Mouse (Mus musculus): Measurements from ENCODE around the gene Mansc4. TPM values are rescaled to one million over a fixed set of nuclear protein-coding genes. Genes with fewer than 3 reads are reported as not detected.

Mansc4 gene
- polyA plus RNA-seq, 1 experiment from 2014 or later = 7.3 TPM

DNA sequence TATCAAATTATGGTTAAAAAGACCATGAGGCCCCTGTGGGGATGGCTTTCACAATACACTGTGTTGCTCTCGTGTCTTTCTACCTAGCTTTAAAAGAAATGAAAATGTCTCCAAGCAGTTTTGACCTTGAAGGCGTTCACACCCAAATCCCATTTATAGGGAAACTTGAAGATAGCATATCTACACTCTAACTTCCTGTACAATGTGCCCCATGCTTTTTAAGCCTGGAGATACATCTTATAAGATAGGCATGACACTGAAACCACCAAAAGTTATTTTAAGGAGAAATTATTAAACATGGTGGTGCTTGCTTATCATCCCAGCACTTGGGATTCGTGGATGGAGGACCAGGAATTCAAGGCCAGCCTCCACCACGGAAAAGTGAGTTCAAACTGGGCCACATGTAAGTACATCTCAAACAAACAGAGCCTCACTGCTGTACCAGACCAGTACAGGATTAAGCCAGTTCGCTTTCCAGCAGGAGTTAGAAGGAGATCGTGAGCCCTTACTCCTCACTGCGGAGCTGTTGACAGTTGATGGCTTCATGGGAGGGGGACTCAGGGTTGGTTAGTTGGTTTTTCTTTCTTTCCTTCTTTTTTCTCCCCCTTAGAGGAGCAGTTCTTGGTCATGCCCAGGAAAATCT, 1.3 kb downstream of the Mansc4 start:
- ATAC-seq (ENCODE audit: insufficient read depth) (no peak), DNase-seq (no peak)
- Histone ChIP-seq H3K4me3 (ENCODE audit: low read depth, low read length) (no peak overlapping the region), H3K4me1 (ENCODE audit: insufficient read depth) (no peaks in the 10 kb centered on the region), H3K9me3 (ENCODE audit: low read depth, low read length) (no peaks in the 10 kb centered on the region), H3K27ac (ENCODE audit: low read depth) (no peak overlapping the region), H3K27me3 (ENCODE audit: insufficient read depth, low read length) (no peaks in the 10 kb centered on the region), H3K4me2 (peak overlapping the region; percentile 57; the same call in 1 of the 2 replicates), H3K9ac (no peak overlapping the region), H3K36me3 (ENCODE audit: insufficient read depth) (no peaks in the 10 kb centered on the region)
- WGBS = 50% methylated on average over 7 of the region's 7 CpGs
- no peak for TF ChIP-seq CTCF (IDR thresholded peaks at IDR 0.05; ENCODE audit: low read depth)

DNA sequence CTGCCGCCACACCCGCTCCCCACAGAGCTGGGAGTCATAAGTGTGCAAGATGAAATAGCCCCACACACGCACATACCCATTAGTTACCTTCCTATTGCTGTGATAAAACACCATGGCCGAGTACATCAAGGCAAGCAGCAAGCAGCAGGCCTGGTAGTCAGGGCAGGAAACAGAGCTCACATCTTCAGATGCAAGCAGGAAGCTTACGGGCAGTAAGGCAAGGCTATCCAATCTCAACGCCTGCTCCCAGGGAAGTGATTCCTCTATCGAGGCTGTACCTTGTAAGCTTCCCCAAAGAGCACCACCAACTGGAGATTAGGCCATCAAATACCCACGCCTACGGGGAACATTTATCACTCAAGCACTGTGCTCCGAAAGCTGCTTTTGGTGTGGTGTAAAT, 6.9 kb downstream of the Mansc4 start:
- no peak for ATAC-seq (ENCODE audit: insufficient read depth)

DNA sequence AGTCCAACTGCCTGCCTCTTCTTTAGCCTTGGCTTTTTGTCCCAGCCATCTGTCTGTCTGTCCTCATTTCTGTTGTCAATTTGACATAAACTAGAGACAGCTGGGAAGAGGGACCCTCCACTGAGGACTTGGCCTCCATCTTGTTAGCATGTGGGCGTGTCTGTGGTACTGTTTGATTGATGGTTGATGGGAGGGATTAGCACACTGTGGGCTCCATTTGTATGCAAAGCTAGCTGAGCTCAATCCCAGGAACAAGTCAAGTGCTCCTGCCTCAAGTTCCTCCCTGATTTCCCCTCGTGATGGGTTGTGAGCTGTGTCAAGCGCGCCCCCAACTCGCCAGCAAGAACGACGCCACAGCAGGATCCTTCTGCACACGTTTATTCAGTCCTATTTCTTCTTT, 10.0 kb downstream of the Mansc4 start:
- no peak overlapping the region for H3K4me2 ChIP-seq
- H3K36me3 ChIP-seq (ENCODE audit: insufficient read depth) = peaks cover 11% of the 10 kb centered on the region
- H3K4me1 ChIP-seq (ENCODE audit: insufficient read depth) = no peaks in the 10 kb centered on the region
- no peak overlapping the region for H3K4me3 ChIP-seq (ENCODE audit: low read depth, low read length)
- H3K9ac ChIP-seq = no peak overlapping the region
- DNase-seq = no peak
- no peaks in the 10 kb centered on the region for H3K9me3 ChIP-seq (ENCODE audit: low read depth, low read length)
- TF ChIP-seq CTCF (IDR thresholded peaks at IDR 0.05; ENCODE audit: low read depth) = no peak
- no peaks in the 10 kb centered on the region for H3K27me3 ChIP-seq (ENCODE audit: insufficient read depth, low read length)
- H3K27ac ChIP-seq (ENCODE audit: low read depth) = no peak overlapping the region; the same call in 1 of the 2 replicates
- no peak for ATAC-seq (ENCODE audit: insufficient read depth)
- WGBS = 74% methylated on average over 8 of the region's 8 CpGs

More for the DNA sequence above, 6.9 kb downstream of the Mansc4 start:
- Histone ChIP-seq H3K9ac (no peak overlapping the region), H3K4me3 (ENCODE audit: low read depth, low read length) (no peak overlapping the region), H3K27ac (ENCODE audit: low read depth) (no peak overlapping the region), H3K36me3 (ENCODE audit: insufficient read depth) (no peaks in the 10 kb centered on the region), H3K4me1 (ENCODE audit: insufficient read depth) (no peaks in the 10 kb centered on the region), H3K4me2 (no peak overlapping the region), H3K9me3 (ENCODE audit: low read depth, low read length) (no peaks in the 10 kb centered on the region), H3K27me3 (ENCODE audit: insufficient read depth, low read length) (no peaks in the 10 kb centered on the region)
- no peak for DNase-seq
- no peak for TF ChIP-seq CTCF (IDR thresholded peaks at IDR 0.05; ENCODE audit: low read depth)
- WGBS = 88% methylated on average over 10 of the region's 10 CpGs

DNA sequence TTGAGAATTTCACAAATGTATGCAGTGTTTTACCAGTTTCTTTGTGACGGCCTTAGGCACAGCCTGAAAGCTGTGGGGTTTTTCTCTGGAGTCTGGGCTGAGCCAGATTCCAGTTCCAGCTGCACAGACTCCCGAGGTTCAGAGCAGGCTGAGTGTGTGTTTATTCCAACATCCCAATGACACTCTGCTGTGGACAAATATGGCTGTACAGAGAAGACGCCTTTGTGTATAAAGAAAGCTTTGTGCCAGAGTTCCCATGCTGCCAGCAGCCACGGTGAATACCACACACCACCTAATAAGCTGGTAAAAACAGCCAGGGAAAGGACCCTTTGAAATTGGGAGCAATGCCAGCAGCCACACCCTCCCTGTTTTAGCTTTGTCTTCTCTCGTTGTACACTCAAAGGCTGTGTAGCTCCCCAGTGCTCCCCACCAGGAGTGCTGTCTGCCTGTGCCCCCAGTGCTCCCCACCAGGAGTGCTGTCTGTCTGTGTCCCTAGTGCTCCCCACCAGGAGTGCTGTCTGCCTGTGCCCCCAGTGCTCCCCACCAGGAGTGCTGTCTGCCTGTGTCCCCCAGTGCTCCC, 10.9 kb downstream of the Mansc4 start:
- ATAC-seq (ENCODE audit: insufficient read depth) (peak; percentile 95), DNase-seq (peak; percentile 78)
- H3K27me3 ChIP-seq (ENCODE audit: insufficient read depth, low read length) = no peaks in the 10 kb centered on the region
- no peaks in the 10 kb centered on the region for H3K4me1 ChIP-seq (ENCODE audit: insufficient read depth)
- H3K4me2 ChIP-seq = no peak overlapping the region
- H3K4me3 ChIP-seq (ENCODE audit: low read depth, low read length) = no peak overlapping the region
- H3K27ac ChIP-seq (ENCODE audit: low read depth) = peak overlapping the region; percentile 81
- H3K36me3 ChIP-seq (ENCODE audit: insufficient read depth) = peaks cover 21% of the 10 kb centered on the region
- no peaks in the 10 kb centered on the region for H3K9me3 ChIP-seq (ENCODE audit: low read depth, low read length)
- TF ChIP-seq CTCF (IDR thresholded peaks at IDR 0.05; ENCODE audit: low read depth) = peak; percentile 34
- no peak overlapping the region for H3K9ac ChIP-seq
- 34% methylated on average over 5 of the region's 5 CpGs for WGBS

DNA sequence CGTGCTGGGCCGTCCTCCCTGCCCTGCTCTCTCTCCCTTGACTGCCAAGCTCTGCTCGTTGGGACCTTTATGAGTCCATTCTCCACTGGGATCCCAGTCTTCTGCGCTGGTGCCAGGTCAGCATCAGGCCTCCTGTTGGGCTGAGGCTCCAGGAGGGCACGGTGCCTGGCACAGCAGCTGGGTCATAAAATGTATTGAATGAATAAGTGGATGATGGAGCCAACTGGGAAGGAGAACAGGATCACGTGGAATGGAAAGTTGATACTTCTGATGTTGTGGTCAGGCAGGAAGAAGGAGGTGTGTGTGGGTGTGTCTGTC, 21.9 kb downstream of the Mansc4 start:
- Histone ChIP-seq H3K4me2 (no peak overlapping the region), H3K4me1 (ENCODE audit: insufficient read depth) (no peaks in the 10 kb centered on the region), H3K27me3 (ENCODE audit: insufficient read depth, low read length) (no peaks in the 10 kb centered on the region), H3K4me3 (ENCODE audit: low read depth, low read length) (no peak overlapping the region), H3K27ac (ENCODE audit: low read depth) (no peak overlapping the region), H3K9me3 (ENCODE audit: low read depth, low read length) (no peaks in the 10 kb centered on the region), H3K36me3 (ENCODE audit: insufficient read depth) (peaks cover 64% of the 10 kb centered on the region), H3K9ac (no peak overlapping the region)
- 90% methylated on average over 6 of the region's 6 CpGs for WGBS
- no peak for DNase-seq
- ATAC-seq (ENCODE audit: insufficient read depth) = no peak
- TF ChIP-seq CTCF (IDR thresholded peaks at IDR 0.05; ENCODE audit: low read depth) = no peak

DNA sequence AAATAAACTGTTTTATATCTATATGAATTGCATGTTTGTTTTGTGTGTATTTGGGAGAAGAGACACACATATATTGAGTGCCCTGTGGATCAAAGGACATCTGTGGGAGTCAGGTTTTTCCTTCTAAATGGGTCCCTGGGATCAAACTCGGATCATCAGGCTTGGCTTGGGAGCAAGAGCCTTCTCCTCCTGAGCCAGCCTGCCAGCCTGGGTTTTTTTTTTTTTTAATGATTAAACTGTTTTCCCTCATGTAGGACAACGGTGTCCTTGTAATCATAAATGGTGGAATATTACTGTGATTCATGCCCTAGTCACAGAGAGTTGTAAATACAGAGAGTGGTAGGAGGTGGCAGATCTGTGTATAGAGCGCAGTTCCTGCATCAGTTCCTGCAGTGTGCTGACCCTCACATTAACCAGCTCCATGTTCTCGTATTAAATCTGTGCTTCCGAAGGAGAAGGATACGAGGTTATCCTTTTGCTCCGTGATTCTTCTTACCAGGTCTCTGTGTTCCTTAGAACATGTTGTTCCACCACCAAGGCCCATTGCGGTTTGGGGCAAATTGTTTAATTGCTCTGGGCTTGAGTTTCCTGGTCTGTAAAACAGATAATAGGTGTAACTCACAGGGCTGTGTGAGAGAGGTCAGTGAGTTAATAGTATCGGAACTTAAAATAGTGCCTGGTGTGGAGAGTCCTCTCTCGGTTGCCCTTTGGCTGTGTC, 22.4 kb downstream of the Mansc4 start:
- Histone ChIP-seq H3K27me3 (ENCODE audit: insufficient read depth, low read length) (no peaks in the 10 kb centered on the region), H3K4me2 (no peak overlapping the region), H3K36me3 (ENCODE audit: insufficient read depth) (peaks cover 68% of the 10 kb centered on the region), H3K4me3 (ENCODE audit: low read depth, low read length) (no peak overlapping the region), H3K27ac (ENCODE audit: low read depth) (no peak overlapping the region), H3K4me1 (ENCODE audit: insufficient read depth) (no peaks in the 10 kb centered on the region), H3K9ac (no peak overlapping the region), H3K9me3 (ENCODE audit: low read depth, low read length) (no peaks in the 10 kb centered on the region)
- DNase-seq = no peak
- WGBS = 87% methylated on average over 10 of the region's 10 CpGs
- ATAC-seq (ENCODE audit: insufficient read depth) = no peak
- TF ChIP-seq CTCF (IDR thresholded peaks at IDR 0.05; ENCODE audit: low read depth) = no peak

DNA sequence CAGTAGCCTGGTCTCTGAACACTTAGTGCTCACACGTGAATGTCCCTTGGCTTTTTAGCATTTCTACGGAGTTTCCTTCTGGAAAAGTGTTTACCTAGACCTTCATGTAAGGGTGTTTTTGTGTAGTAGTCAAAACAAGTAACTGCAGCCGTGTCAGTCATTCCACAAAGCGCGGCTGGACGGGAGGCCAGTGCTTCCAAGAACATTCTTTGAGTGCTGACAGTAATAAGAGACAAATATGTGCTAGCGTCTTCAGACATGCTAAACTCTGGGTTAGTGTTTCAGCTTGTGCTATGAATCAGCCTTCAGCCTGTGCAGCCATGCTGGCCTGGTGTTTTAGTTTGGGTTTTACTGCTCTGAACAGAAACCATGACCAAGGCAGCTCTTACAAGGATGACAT, 24.1 kb downstream of the Mansc4 start:
- H3K36me3 ChIP-seq (ENCODE audit: insufficient read depth) = peaks cover 69% of the 10 kb centered on the region

More for the DNA sequence above, 24.1 kb downstream of the Mansc4 start:
- Histone ChIP-seq H3K27ac (ENCODE audit: low read depth) (no peak overlapping the region), H3K4me3 (ENCODE audit: low read depth, low read length) (no peak overlapping the region), H3K27me3 (ENCODE audit: insufficient read depth, low read length) (no peaks in the 10 kb centered on the region), H3K9ac (no peak overlapping the region), H3K9me3 (ENCODE audit: low read depth, low read length) (no peaks in the 10 kb centered on the region), H3K4me1 (ENCODE audit: insufficient read depth) (no peaks in the 10 kb centered on the region), H3K4me2 (no peak overlapping the region)
- DNase-seq = no peak
- no peak for ATAC-seq (ENCODE audit: insufficient read depth)
- no peak for TF ChIP-seq CTCF (IDR thresholded peaks at IDR 0.05; ENCODE audit: low read depth)
- WGBS = 83% methylated on average over 7 of the region's 7 CpGs

Measured in lung, embryonic 14.5 days (tissue).